Mouse (Mus musculus) activated CD4-positive, CD25-positive, alpha-beta regulatory T cell, adult 4 months (primary cell): ENCODE results near the gene Zfp462. TPM values are rescaled to one million over a fixed set of nuclear protein-coding genes. Genes with fewer than 3 reads are reported as not detected.

Experiments
- ATAC-seq: one replicate; pipeline ENCODE4 v1.8.0; 2017
- polyA plus RNA-seq, 2 experiments: library from polyadenylated mRNA; unstranded; fragments of 100-300 nt; shearing (Covaris generic); gene quantifications; one replicate each; pipeline ENCODE4 v1.2.1; 2017

Zfp462 gene
- polyA plus RNA-seq, 2 experiments from 2014 or later: 0.03 TPM; not detected in 1

- no peak for ATAC-seq
Observed at GRCm38 (mm10) chr4:55049938-55050610, 105.2 kb downstream of the Zfp462 start.

DNA sequence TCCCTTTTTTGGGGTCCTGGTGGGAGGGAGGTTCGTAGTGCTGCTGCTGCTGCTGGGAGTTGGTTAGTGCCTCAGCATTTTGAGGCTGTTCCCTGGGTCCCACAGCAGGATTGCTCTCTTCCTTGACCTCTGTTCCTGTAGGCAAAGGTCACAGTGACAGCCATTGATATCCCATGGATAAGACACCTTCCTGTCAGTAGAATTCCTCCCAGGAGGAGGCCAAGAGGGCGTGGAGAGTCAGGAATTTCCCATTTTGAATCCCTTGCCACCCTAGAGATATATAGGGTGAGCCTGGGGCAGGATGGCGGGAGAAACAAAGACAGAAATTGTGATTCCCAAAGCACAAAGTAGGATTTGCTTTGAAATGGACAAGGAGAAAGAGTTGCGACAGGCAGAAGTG, 106.5 kb downstream of the Zfp462 start:
- ATAC-seq: no peak

- ATAC-seq: no peak
Observed at GRCm38 (mm10) chr4:55052686-55053085, 107.8 kb downstream of the Zfp462 start.

- no peak for ATAC-seq
Observed at GRCm38 (mm10) chr4:55057666-55058455, 113.0 kb downstream of the Zfp462 start.

DNA sequence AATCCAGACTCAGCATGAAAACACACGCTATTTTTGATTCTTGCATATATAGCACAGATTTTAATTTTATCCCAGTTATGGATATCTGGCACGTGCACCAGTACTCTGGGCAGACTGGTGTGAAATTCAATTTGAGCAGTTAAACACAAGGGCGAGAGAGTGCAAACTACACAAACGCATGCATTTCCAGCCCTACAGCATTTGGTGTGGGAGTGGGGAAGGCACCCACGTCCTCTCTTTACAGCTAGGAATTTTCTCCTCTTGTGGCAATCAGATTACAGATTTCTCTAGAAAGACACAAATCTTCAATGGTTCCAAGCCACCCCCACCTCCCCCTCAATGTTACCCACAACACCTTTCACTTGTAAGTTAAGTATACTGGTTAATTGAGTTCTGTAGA, 114.1 kb downstream of the Zfp462 start:
- no peak for ATAC-seq

DNA sequence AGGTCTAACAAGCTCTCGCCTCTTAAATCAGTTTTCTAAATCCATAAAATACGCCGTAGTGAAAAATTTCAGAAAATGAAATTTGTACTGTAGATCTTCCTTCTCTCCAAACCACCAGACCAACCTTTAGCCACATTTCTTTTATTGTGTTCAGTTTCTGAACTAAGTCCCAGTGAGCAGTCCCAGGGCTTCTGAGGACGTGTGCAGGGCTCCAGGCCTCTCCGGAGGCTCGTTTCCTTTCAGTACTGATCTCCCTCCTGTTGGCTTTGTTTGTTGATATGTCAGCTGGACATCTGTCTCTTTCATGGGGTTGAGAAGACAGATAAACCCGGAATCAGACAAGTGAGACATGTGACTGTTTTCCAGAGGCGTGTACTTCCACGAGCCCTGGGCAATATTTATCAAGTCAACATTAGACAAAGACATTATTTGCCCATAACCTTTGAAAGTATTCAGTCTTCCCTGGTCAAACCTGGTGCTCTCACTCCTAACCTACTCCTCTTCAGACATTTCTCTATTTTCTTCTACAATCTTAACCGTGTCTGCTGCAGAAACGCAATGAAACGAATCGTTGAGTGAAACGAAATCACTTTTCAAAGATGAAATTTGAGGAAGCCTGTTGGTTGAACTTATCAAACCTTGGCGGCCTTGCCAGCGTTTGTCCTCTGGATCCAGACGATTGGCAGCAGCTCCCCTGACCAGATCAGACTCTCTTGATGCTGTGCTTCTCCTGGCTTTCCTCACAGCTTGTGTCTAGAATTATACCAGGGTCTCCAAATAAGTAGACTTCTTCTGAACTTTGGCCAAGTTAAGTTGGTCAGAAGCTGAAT, 121.7 kb downstream of the Zfp462 start:
- ATAC-seq: no peak

- no peak for ATAC-seq
Observed at GRCm38 (mm10) chr4:55071535-55071934, 126.7 kb downstream of the Zfp462 start.

DNA sequence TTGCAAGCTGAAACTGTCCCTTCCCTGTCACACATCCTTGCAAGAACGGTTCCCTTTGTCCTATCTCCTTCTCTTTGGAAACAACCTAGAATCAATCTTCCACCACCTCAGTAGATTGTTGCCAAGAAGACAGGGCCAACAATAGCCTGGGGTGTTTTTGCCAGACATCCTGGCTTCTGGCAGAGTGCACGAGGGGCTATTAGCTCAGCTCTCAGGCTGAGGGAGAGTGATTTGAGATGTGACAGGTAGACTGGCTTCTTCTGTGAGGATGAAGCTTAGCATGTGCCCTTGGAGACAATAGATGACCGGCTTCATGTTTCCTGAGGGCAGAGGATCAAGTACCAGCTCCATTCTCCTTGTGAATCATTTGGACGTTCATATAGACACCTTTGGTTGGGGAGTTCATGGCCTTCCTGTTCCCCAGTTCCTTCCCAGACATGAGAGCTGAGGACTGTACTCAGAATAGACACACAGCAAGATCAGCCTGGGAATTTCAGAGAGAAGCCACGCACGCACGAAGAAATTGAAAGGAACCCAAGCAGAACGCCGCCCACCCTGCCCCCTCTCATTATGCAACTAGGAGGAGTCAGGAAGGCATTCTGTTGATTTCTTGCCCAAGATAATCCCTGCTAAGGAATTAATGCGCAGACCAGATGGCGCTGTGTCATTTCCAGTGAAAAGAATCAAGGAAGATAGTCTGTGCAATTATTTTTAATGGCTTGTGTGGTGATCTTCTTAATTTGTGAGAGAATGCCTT, 132.5 kb downstream of the Zfp462 start:
- no peak for ATAC-seq

DNA sequence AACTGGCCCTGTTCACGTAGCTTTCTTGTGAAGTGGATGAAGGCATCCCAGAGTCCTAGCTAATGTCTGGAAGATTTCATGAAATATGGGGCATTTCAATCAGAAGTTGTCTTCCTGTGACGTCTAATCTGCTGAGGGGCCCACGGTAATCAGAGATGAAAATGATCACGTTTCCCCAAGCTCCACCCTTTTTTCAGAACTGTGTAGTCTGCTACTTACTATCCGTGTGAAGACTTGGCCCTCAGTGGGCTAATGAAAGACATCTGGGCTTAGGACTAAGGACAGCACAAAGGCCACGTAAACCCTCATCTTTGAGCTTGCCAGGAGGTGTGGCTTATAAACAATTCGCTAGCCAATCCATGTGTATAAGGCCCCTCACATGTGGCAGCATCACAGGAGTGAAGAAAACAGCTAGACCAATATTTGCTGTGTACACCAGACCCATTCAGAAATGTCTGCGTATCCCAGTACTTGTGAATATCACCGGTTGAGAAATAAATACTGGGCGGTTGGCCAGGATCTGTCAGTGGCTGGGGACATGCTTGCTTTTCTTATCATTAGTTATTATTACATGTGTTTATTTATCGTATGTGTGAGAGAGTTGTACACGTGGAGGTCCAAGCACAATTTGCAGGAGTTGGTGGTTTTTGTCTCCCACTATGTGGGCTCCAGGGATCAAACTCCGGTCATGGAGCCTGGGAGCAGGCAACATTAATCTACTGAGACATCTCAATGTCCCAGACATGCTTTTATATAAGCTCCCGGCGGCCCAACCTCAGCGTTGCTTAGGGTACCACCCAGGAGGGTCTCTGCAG, 133.3 kb downstream of the Zfp462 start:
- no peak for ATAC-seq

DNA sequence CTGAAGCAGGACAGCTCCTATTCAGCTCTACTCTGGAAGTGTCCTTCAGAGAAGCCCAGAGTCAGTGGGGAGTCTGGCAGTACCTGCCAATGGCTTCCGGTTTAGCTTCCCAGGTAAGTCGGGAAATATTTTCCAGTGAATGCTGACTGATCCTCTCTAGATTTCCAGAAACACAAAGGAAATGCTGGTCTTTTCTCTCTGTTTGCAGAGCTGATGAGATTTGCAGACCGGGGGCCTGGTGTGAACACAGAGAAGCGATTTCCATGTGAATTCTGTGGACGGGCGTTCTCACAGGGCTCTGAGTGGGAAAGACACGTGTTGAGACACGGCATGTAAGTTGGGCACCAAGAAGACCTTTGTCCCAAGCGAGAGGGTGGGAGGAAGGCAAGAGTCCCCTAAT, 134.2 kb downstream of the Zfp462 start:
- ATAC-seq: no peak

DNA sequence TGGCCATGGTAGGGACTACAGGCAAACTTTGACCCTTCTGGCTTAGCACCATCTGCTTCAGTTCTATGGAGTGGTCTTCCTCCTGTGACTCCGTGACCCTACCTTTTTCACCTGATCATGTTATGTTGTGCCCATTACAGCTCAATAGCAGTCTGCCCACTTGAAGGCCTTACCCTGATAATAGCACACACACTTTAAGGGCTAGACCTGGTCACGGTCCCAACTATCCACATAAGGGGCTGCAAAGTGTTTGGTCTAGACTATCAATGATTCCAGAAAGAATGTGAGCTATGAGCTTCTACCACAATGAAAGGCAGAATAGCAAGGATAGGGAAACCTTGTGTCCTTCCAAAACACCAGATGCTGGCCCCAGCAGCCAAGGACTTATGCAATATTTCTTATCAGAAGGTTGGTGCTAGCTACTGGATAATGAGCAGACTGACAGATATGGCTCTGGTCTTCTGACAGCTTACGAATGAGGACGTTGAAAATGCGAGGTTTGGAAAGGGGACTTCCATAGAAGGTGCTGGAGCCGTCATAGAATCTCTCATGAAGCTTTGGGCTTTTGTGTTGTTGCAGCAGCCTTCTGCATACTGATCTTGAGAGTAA, 139.3 kb downstream of the Zfp462 start:
- ATAC-seq: no peak

- ATAC-seq: no peak
Observed at GRCm38 (mm10) chr4:55088153-55088552, 143.3 kb downstream of the Zfp462 start.

DNA sequence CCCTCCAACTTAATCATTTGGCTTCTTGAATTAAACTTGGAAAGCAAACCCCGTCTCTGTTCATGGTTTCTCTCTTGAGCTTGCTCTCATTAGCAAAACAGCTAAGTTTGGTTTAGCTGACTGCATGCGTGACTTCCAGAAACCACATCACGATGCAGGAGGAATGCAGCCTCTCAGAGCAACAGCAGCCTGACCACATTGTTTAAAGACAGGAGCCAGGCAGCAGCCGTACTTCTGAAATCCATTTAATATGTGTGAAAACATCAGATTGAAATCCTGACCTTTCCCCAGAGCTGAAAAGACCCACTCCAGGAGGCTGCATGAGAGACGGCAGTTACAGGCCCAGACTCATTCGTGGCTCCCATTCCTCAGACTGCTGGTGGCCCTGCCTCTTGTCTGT, 144.1 kb downstream of the Zfp462 start:
- no peak for ATAC-seq

- ATAC-seq: no peak
Observed at GRCm38 (mm10) chr4:55097157-55097556, 152.3 kb downstream of the Zfp462 start.

DNA sequence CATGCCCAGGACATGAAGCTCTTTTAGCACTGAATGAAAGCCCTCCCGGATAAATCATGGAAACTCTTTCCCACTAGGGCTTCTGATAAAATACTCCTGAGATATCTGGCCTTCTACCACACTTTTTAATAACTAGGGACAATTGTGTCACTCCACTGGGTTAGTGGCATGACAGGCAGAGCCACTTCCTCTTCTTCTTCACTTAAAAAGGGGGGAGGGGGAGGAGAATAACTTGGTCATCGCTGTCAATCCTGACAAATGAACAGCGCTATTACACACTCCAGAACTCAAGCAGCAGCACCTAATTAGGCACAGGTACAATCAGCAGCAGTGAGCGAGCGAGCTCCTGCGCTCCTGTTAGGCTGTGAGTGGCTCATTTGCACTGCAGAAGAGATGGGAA, 153.5 kb downstream of the Zfp462 start:
- ATAC-seq: no peak

GRCm38 (mm10) chr4:55100851-55101250, 156.0 kb downstream of the Zfp462 start:
- ATAC-seq: no peak

GRCm38 (mm10) chr4:55101601-55102000, 156.8 kb downstream of the Zfp462 start:
- no peak for ATAC-seq

DNA sequence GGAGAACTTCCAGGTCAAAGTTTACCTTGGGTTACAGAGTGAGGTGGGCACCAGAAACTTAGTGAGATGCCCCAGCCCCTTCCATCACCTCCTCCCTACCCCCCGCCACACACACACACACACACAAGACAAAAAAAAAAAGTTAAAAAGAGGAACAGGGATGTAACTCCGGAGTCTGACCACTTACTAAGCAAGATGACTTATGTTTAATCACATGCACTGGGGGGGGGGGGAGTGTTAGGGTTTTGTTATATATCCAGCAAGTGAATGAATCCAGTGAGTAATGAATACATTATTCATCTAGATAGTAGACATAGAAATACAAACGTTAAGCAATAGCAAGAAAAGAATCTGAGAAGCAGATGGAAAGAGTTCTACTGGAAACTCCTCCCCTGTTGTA, 157.5 kb downstream of the Zfp462 start:
- no peak for ATAC-seq

- no peak for ATAC-seq
Observed at GRCm38 (mm10) chr4:55103575-55103974, 158.7 kb downstream of the Zfp462 start.

DNA sequence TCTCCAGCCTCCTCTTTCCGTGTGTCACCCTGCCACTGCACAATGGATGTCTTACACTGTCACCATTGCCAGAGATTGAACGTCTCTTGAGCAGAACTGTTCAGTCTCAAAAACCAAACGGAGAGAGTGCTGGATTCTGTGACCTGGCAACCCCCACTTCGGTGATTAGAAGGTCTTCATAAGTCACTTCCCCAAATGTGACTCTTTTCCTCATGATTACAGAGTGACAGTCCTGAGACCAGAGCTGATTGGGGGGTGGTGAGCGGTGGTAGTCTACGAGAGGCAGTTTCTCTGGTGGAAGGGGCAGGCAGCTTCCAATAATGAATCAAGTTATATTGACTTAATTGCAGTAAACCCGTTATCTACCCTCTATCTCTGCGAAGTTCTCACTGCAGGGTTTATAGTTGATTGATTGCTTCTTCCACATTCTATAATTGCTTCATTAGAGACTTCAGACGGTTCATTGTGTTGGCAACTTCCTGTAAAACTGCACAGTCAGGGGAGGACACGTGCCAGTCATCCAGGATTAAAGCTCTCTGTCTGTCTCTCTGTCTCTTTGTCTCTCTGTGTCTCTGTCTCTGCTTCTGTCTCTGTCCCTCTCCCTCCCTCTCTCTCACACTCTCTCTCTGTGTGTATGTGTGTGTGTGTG, 173.1 kb downstream of the Zfp462 start:
- ATAC-seq: no peak

DNA sequence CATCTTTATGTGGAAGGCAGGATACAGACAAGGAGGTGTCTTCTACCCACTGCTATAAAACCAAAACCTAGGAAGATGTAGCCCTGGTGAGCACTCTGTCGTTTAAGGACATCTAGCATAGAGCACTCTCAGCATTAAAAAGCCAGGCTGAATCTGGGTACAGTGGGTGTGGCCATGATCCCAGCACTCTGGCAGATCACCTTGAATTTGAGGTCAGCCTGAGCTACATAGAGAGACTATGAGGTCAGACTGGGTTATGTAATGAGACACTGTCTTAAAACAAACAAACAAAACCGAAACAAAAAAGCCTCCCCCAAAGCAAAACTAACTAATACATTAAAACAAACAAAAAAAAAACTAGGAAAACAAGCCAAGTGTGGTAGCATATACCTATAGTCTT, 176.3 kb downstream of the Zfp462 start:
- no peak for ATAC-seq
